Mouse (Mus musculus): ENCODE results near the gene Usf2.
A peak's percentile ranks its signal among the peaks of the same experiment; 100 is the strongest.
"Not testable (repeated sequence)": the region's sequence is repeated elsewhere in the genome, so short reads cannot be mapped to it uniquely, and the experiment has no call there.

Usf2 gene

DNA sequence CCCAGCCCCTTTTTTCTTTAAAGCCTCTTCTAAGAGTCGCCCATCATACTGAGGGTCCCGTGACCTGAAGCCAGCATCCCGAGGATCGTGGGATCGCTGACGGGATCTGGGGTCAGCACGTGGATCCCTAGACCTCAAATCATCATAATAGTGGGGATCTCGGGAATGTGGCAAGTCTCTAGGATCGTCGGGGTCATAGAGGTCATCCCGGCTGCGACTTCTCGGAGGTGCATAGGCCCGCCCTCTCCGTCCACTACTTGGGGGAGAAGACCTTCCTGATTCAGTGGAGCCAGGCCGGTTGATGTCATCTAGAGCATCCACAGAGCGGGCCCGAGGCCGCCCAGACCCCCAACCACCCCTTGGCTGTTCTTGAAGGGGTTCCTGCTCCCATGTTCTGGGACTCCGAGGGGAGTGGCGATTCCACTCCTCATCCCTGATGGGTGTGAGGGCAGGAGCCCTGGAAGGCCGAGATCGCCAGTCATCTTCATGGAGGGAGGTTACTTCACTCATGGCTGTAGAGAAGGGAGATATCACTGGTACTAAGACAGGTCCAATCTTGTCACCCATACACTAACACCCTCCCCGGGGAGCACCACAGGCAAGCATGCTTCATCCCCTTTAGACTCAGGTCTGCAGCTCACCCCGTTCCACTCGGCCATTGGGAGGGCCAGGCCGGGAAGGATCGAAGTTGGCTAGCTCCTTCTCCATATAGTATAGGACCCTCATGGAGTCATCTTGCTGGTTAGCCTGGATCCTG, 1.7 kb upstream of the Usf2 start:
- peak; percentile 44 for DNase-seq

DNA sequence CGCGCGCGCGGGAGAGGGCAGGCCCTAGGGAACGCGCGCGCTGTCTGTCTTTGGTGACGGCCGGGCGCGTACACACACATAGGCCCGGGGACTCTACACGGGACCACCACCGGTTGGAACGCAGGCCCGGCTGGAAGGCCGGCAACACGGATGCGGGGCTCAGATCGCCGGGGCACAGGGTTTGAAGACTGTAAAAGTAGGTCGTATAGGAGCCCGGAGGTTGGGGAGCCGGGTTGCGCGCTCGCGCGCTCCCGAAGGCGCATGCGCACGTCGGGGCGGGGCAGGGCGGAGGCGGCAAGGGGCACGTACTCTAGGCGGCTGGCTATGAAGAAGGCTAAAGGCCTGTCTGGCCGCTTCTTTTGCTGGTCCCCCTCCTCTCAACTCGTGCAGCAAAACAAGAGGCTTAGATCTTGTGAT, 772 bp upstream of the Usf2 start:
- DNase-seq = peak; percentile 95

DNA sequence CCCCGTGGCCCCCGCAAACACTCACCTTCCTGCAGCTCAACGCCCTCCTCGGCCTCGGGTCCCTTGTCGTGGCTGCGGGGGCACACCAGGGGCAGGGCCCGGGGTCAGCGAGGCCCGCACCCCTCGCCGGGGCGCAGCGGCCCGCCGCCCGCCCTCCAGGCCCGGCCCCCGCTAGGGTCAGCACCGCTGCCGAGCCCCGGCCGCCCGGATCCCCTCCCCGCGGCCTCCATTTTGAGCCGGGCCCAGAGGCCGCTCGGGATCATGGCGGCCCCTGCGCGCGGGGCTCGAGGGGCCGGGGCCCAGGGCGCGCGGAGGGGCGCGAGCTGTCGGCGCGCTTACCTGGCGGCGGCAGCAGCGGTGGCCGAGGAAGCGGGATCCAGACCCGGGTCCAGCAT, 249 bp downstream of the Usf2 start:
- DNase-seq = peak; percentile 51

DNA sequence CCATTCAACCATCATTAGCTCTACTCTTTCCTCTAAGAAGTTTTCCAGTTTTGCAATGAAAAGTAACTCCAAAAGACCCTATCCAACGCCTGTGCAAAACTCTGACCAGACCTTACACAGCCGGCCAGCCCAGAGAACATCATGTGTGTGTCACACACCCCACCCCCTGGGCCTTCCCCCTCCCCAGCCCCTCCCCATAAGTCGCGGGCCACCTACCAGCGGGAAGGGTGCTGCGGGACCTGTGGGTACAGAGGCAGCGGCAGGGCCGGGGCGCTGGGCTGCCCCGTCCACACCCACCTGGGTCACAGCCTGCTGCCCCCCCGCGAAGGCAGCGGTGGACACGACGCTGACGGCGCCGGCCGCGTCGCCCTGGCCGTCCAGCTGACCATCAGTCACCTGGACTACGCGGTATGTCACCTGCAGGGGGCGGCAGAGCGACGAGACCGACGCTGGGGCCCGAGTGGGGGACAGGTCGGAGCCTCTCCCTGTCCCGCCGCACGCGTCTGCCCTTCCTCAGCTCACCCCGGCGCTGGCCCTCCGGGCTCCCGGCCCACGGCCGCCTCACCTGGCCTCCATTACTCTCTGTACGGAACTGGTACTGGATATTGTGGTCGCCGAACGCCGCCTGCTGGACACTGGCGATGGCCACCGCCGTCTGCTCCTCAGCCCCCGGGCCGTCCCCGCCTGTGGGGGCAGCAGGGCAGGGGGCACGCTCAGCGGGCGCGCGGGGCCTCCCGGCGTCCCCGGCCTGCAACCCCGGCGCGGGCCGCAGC, 833 bp downstream of the Usf2 start:
- DNase-seq = peak; percentile 92

DNA sequence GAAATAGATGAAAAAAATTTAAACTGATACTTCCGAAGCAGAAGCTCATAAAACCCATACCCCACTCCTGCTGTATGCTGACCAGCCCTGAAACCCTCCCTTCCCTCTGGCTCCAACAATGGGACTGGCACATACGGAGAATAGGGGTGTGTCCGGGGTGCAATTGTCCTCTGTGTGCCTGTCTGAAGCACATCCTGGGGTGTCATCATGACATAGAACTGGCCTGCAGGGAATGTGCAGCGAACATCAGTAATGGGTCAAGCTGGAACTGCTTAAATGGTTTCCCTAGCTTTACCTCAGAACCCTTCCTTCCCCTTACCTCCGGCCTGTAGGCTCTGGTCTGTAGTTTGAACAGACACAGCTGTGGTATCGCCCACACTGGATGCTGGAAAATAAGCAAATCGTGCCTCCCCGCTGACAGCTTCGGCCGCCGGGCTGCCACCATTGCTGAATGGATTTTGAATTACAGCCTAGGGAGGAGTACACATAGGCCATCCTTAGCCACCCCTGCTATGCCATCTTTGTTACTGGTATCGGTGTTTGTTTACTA, 1.6 kb downstream of the Usf2 start:
- no peak for DNase-seq

DNA sequence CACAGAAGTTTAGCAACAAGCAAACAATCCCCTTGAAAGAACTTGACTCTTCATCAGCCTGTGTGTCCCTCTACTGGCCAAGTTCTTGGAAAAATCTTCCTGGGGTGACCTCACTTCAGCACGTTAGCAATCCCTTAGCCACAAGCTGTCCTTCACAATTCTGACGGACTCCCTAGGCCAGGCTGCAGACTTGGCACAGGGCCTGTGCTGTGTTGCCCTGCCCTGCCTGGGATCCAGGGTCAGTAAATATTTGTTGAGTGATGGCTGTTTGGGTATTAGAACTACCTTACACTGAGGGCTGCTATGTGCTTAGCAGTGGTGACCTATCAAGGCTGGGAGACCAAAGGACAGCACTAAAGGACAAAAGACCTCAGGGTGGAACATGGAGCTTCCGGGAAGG, 2.6 kb downstream of the Usf2 start:
- no peak for DNase-seq

DNA sequence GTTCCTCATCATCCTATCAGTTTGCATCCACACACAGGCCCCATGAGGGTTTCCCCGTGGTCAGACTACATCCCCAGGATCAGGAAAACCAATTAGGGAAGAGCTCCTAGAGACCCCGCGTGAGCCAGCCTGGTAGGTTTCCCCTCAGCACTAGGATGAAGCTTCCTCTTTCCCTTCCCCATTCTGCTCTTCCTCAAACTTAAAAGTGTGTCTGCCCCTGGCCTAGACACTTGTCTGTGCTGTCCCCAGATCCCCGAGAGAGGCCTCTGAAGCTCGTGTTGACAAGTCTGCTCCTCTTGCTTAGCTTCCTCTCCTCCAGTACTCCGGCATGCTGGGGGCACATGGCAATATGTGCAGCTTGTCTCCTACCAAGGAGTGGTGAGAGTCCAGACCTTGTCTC, 3.1 kb downstream of the Usf2 start:
- no peak for DNase-seq

DNA sequence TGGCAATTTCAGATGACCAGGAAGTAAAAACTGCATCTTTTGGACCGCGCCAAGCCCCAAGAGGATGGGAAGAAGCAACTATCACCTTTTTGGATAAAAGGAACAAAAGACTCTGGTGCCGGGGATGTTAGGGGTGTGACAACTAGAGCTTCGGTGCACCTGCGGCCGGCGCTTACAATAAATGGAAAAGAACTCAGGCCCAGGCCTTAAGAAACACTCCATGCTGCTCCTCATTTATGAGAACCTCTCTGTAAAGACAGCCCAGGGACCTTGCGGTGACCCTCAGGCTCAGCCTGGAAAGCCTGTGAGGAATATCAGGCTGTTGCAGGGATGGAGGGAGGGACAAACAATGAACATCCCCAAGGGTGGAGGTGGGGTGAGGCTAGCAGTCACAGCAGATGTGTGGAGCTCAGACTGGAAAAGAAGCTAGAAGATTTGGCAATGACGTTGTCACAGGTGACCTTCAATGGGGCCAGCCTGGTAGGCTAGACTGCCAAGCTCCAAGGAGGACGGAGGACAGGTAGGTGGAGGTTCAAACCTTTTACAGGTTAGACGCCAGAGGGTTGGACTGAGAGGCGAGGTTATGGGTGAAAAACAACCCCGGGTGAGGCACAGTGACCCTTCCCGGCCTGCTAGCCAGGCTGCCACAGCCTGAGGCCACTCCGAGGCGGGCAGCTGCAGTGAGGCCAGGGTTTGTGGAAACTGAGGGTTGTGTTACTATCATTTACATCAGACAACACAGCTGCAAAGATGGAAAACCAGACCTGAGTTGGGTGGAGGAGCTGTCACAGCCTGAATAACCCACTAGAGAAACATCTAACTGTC, 4.0 kb downstream of the Usf2 start:
- no peak for DNase-seq

DNA sequence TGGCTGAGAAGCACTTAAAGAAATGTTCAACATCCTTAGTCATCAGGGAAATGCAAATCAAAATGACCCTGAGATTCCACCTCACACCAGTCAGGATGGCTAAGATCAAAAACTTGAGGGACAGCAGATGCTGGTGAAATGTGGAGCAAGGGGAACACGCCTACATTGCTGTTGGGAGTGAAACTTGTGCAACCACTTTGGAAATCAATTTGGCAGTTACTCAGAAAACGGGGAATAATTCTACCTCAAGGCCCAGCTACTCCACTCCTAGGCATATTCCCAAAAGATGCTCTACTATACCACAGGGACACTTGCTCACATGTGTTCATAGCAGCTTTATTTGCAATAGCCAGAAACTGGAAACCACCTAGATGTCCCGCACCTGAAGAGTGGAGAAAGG, 6.7 kb downstream of the Usf2 start:
- not testable (repeated sequence) for DNase-seq

DNA sequence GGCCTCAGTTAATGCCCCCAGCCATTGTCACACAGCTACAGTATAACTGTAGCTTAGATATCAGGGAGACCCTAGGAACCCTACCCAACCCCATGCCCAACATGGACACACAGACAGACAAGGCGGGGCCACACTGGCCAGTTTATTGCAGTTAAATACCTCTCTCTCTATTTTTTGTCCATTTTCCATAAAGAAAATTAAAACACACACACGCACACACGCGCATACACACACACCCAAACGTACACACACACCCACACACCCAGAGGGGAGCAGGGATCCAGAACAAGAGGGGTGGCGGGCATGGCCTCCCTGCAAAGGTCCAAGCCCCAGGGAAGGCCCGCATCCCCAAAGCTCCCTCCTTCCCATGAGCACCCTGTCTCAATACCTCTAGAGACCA, 10.7 kb downstream of the Usf2 start:
- DNase-seq = no peak

DNA sequence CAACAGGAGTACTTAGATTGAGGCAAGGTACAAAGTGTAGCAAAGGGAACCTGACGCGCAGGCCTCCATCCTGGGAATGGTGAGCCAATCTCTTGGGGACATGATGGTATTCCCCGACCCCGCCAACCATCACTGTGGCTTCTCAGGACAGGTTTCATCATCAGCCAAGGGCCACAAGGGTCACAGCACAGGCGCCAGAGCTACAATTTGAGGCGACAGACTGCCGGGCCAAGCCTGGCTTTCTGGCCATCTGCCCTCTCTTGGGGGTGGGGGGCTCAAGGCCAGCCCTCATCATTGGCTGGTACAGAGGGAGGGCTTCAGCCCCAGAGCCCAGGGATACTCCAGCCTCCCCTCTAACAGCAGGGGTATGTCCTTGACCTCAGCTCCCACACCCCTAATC, 11.1 kb downstream of the Usf2 start:
- not testable (repeated sequence) for DNase-seq

DNA sequence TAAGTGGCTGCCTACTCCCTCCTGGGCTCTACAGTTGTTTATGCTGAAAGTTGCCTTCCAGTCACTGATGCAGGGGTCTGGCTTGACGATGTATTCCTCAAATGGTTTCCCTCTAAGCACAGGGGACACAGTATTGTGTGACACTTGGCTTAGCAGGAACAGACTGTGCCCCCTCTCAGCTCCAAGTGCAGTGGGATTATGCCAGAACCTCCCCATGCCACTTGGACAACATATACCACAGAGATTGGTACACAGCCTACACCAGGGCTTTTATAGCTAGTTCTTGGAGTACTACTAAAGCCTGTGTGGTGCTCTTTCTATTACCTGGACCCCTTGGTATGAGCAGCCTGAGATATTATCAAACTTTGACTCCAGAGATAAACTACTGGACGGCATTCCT, 11.9 kb downstream of the Usf2 start:
- DNase-seq = not testable (repeated sequence)

DNA sequence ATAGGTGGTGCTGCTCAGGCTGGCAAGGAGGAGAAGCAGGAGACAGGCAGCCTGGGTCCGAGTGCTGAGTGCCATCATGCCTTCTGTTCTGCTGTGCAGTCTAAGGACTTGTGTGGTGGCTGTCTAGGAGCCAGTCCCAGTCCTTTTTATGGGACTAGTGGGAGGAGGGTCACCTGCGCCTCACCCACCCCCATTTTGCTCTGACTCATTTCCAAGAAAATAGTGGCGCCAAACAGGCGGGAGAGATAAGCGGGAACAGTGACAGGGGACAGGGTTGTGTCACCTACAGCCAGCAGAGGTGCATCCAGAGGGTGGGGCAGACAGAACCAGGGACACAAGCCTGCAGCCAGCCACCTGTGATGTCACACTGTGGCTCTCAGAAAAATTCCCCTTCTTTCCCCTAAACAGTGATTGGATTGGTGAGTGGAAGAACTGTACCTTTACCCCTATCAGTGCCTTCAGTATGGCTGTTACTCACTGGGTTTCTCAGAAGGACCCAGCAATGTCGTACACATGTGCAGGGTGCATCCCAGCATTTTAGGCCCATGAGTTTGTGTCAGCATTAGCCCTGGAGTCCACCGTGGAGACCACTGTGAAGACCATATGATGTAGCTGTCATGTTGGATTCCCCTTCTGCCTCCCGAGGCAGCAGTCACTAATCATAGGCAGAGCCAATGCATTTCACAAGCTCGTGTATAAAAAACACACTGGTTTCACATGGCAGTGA, 12.5 kb downstream of the Usf2 start, which contains the start of gene Hamp:
TSS of gene Hamp (minus strand) at position 124 of the 727 bp plus-strand sequence.
- no peak for DNase-seq

DNA sequence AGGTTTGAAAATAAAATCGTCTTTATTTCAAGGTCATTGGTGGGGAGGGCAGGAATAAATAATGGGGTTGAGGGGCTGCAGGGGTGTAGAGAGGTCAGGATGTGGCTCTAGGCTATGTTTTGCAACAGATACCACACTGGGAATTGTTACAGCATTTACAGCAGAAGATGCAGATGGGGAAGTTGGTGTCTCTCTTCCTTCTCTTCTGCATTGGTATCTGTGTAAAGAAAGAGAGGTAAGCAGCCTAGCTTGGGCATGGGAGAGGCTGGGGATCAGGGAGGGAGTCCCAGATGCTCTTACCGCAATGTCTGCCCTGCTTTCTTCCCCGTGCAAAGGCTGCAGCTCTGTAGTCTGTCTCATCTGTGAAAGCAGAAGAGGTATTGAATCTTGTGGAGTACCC, 14.2 kb downstream of the Usf2 start:
- not testable (repeated sequence) for DNase-seq

DNA sequence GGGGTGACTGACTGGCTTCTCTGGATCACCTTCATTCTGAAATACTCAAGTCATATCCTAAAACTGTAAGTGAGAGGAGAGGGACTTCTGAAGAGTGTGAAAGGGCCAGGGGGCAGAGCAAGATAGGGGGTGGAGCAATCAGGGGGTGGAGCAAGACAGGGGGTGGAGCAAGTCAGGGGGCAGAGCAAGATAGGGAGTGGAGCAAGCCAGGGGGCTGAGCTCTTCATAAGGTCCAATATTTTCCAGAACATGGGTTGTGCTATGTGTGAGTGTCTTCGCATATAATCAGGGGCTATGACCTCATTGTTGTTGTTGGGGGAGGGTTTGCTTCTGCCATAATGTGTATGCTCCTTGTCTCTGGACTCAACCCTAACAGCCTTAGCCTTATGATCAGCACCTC, 16.5 kb downstream of the Usf2 start:
- not testable (repeated sequence) for DNase-seq

DNA sequence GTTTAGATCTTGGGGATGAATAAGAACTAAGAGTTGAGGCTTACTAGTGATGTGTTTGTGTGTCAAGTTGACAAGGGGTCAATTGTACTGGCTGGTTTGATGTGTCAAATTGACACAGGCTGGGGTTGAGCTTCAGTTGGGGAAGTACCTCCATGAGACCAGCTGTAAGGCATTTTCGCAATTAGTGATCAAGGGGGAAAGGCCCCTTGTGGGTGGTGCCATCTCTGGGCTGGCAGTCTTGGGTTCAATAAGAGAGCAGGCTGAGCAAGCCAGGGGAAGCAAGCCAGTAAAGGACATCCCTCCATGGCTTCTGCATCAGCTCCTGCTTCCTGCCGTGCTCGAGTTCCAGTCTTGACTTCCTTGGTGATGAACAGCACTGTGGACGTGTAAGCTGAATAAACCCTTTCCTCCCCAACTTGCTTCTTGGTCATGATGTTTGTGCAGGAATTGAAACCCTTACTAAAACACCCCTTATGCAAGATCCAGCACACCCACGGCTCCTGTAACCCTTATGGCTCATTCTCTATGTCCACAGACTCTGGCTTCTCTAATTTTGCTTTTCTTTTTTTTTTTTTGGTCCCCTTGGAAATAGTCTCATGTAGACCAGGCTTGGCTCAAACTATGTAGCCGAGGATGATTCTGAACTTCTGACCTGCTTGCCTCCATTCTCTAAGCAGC, 21.0 kb downstream of the Usf2 start:
- not testable (repeated sequence) for DNase-seq

DNA sequence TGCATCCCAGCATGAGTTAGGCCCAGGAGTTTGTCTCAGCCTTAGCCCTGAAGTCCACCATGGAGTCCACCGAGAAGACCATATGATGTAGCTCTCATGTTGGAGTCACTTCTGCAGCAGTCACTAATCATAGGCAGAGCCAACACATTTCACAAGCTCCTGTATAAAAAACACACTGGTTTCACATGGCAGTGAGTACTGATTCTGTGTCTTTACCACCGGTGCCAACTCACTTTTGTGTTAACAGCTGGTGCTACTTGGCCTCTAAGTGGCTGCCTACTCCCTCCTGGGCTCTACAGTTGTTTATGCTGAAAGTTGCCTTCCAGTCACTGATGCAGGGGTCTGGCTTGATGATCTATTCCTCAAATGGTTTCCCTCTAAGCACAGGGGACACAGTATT, 32.0 kb downstream of the Usf2 start, which contains the start of gene Hamp2:
TSS of gene Hamp2 (minus strand) at position 101 of the 400 bp plus-strand sequence.
- not testable (repeated sequence) for DNase-seq

DNA sequence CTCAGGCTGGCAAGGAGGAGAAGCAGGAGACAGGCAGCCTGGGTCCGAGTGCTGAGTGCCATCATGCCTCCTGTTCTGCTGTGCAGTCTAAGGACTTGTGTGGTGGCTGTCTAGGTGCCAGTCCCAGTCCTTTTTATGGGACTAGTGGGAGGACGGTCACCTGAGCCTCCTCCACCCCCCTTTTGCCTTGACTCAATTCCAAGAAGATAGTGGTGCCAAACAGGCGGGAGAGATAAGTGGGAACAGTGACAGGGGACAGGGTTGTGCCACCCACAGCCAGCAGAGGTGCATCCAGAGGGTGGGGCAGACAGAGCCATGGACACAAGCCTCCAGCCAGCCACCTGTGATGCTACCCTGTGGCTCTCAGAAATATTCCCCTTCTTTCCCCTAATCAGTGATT, 32.5 kb downstream of the Usf2 start:
- DNase-seq = no peak

DNA sequence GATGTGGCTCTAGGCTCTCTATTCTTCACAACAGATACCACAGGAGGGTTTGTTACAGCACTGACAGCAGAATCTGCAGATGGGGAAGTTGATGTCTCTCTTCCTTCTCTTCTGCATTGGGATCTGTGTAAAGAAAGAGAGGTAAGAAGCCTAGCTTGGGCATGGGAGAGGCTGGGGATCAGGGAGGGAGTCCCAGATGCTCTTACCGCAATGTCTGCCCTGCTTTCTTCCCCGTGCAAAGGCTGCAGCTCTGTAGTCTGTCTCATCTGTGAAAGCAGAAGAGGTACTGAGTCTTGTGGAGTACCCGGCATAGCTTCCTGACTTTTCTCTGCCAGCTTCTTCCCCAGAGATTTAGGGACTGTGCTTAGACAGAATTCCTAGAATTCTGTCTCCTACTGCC, 34.1 kb downstream of the Usf2 start:
- not testable (repeated sequence) for DNase-seq

DNA sequence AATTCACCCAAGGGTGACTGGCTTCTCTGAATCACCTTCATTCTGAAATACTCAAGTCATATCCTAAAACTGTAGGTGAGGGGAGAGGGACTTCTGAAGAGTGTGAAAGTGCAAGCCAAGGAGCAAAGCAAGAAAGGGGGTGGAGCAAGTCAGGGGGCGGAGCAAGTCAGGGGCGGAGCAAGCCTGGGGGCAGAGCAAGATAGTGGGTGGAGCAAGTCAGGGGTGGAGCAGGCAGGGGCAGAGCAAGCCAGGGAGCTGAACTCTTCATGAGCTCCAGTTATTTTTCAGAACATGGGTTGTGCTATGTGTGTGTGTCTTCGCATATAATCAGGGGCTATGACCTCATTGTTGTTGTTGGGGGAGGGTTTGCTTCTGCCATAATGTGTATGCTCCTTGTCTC, 36.4 kb downstream of the Usf2 start:
- DNase-seq = no peak

DNA sequence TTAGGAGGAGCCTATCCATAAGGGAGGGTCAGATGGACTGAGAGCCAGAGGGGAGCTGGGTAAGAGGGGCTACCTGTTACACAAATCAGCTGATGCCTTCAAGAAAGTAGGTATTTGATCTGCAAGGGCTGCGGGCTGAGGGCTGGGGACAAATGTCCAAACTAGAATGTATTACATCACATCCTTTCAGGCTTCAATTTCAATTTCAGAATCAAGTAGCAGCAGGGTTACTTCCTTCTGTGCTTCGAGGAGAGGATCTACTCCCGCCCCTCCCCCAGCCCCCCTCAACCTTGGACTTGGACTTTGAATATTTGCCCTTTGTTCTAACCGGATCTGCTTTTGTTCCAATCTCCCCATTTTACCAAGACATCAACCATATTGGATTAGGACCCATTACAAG, 39.4 kb downstream of the Usf2 start:
- no peak for DNase-seq

DNA sequence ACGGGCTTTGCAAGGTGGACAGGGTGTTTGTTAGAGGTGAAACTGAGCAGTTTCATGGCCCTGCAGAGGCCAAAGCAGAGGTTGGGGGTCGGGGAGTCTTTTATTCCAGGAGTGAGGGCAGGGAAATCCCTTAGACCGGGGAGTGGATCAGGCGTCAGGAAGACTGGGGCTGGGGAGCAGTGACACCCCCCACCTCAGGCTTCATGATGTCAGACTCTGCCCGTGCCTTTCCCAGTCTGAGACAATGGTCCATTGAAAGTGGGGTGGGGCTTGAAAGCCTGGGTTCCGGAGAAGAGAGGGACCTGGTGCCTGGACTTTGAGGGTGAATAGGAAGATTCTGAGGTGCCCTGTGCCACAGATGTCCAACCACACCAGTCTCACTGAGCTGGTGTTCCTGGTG, 39.9 kb downstream of the Usf2 start:
- DNase-seq = no peak
